Mouse (Mus musculus) hindbrain, embryonic 14.5 days (tissue): Measurements from ENCODE around the gene Atg2b. TPM values are rescaled to one million over a fixed set of nuclear protein-coding genes. Genes with fewer than 3 reads are reported as not detected.
A peak's percentile ranks its signal among the peaks of the same experiment; 100 is the strongest.

Source experiments
- ATAC-seq: fragments of 200-750 bp; cut with Nextera tagmentation; 2 replicates; pipeline ENCODE4 v1.8.0; 2017; ENCODE audit warnings: moderate number of reproducible peaks, mild to moderate bottlenecking, moderate TSS enrichment, moderate library complexity; ENCODE audit not compliant: low FRiP score
- DNase-seq: peaks from one replicate; pipeline ENCODE4 v3.0.0-alpha.2; 2015; ENCODE audit warnings: low spot score
- H3K27ac ChIP-seq: fragments of 300-500 bp; sonication (generic); 2 replicates; pipeline ENCODE4 v1.5.1; 2014; ENCODE audit warnings: mild to moderate bottlenecking, moderate library complexity
- H3K27me3 ChIP-seq: fragments of 300-500 bp; sonication (generic); 2 replicates; pipeline ENCODE4 v1.6.1; 2014; ENCODE audit warnings: mild to moderate bottlenecking, low read length, mixed read lengths; ENCODE audit not compliant: control insufficient read depth, insufficient read depth
- H3K36me3 ChIP-seq: fragments of 300-500 bp; sonication (generic); replicated peaks from 2 replicates; pipeline ENCODE4 v1.6.1; 2014; ENCODE audit not compliant: control insufficient read depth, insufficient read depth
- H3K4me1 ChIP-seq: fragments of 300-500 bp; sonication (generic); replicated peaks from 2 replicates; pipeline ENCODE4 v1.6.1; 2014; ENCODE audit warnings: antibody characterized with exemption, low read length, mixed read lengths; ENCODE audit not compliant: control insufficient read depth, insufficient read depth
- H3K4me2 ChIP-seq: fragments of 300-500 bp; sonication (generic); replicated peaks from 2 replicates; pipeline ENCODE4 v1.6.1; 2014; ENCODE audit warnings: mild to moderate bottlenecking, moderate library complexity
- H3K4me3 ChIP-seq: fragments of 300-500 bp; sonication (generic); replicated peaks from 2 replicates; pipeline ENCODE4 v1.5.1; 2014; ENCODE audit warnings: mild to moderate bottlenecking, low read length
- H3K9ac ChIP-seq: fragments of 300-500 bp; sonication (generic); 2 replicates; pipeline ENCODE4 v1.6.1; 2014
- H3K9me3 ChIP-seq: fragments of 300-500 bp; sonication (generic); 2 replicates; pipeline ENCODE4 v1.6.1; 2016; ENCODE audit warnings: low read length; ENCODE audit not compliant: control insufficient read depth
- WGBS: fragments of 180-500 bp; shearing (Covaris S2); extraction: QIAGEN DNeasy Blood & Tissue Kit; methylation state at CpG from one replicate; pipeline ENCODE4 v1.1.7; 2014; 5-methylcytosine and 5-hydroxymethylcytosine counted together
- polyA plus RNA-seq: library from polyadenylated mRNA; unstranded; fragments of >200 nt; fragmentation: Nextera tagmentation; extraction: Ambion mirVana; gene quantifications from 2 replicates; pipeline ENCODE4 v1.2.1, GENCODE M21; 2014

Gene Atg2b
- polyA plus RNA-seq, 1 experiment from 2014 or later, result 18.2 TPM

- no peaks in the 10 kb centered on the region for H3K27me3 ChIP-seq
- ATAC-seq (no peak), DNase-seq (no peak)
- H3K9ac ChIP-seq, result no peak overlapping the region
- no peak overlapping the region for H3K4me3 ChIP-seq
- H3K27ac ChIP-seq, result no peak overlapping the region
- no peaks in the 10 kb centered on the region for H3K9me3 ChIP-seq
- no peaks in the 10 kb centered on the region for H3K36me3 ChIP-seq
- peaks cover 13% of the 10 kb centered on the region for H3K4me1 ChIP-seq
- no peak overlapping the region for H3K4me2 ChIP-seq
- 66% methylated on average over 3 of the region's 3 CpGs for WGBS
These were observed 35.2 kb upstream of the Atg2b start for GRCm38 (mm10) chr12:105720196-105720595.

GRCm38 (mm10) chr12:105718616-105719015 is 33.6 kb upstream of the Atg2b start:
- H3K9ac ChIP-seq, result no peak overlapping the region
- no peaks in the 10 kb centered on the region for H3K27me3 ChIP-seq
- DNase-seq (peak; percentile 50), ATAC-seq (no peak)
- WGBS, result 63% methylated on average over 17 of the region's 17 CpGs
- H3K4me3 ChIP-seq, result no peak overlapping the region
- H3K9me3 ChIP-seq, result no peaks in the 10 kb centered on the region
- no peaks in the 10 kb centered on the region for H3K36me3 ChIP-seq
- H3K4me2 ChIP-seq, result 0 out of 2 replicates have a peak overlapping the region, but pooled peaks have one; percentile 6
- no peak overlapping the region; the same call in 1 of the 2 replicates for H3K27ac ChIP-seq
- H3K4me1 ChIP-seq, result peaks cover 13% of the 10 kb centered on the region

GRCm38 (mm10) chr12:105705799-105706487 is 20.9 kb upstream of the Atg2b start, which contains the start of gene Ak7:
Gene Ak7, plus strand, starts transcription at chr12:105705976.
- DNase-seq (no peak), ATAC-seq (peak; percentile 31; the same call in 1 of the 2 replicates)
- no peaks in the 10 kb centered on the region for H3K27me3 ChIP-seq
- H3K4me2 ChIP-seq, result peak within 1 kb of the TSS; percentile 16; the same call in 1 of the 2 replicates
- 0 out of 2 replicates have a peak, but pooled peaks cover 4% of the 10 kb centered on the region for H3K4me1 ChIP-seq
- no peak within 1 kb of the TSS for H3K4me3 ChIP-seq
- peaks cover 14% of the 10 kb centered on the region for H3K36me3 ChIP-seq
- H3K9me3 ChIP-seq, result no peaks in the 10 kb centered on the region
- no peak within 1 kb of the TSS for H3K27ac ChIP-seq
- H3K9ac ChIP-seq, result no peak within 1 kb of the TSS
- 12% methylated on average over 22 of the region's 22 CpGs for WGBS

DNA sequence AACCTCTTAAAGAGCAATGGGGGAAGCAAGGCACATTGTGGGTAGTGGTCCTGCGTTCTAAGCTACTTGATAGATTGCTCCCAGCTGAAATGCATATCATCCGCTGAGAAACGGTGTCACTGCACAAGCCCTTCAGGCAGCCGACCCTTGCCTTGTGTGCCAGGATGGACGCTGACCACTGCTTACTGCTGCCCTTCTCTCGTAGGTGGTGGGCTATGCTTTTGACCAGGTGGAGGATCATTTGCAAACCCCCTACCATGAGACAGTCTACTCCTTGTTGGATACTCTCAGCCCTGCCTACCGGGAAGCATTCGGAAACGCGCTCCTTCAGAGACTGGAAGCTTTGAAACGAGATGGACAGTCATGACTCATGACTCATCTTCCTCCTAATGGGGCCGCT is 15.4 kb upstream of the Atg2b start:
- ATAC-seq (no peak), DNase-seq (no peak)
- Histone ChIP-seq H3K36me3 (peaks cover 38% of the 10 kb centered on the region), H3K27ac (no peak overlapping the region), H3K9me3 (no peaks in the 10 kb centered on the region), H3K27me3 (no peaks in the 10 kb centered on the region), H3K4me1 (0 out of 2 replicates have a peak, but pooled peaks cover 3% of the 10 kb centered on the region), H3K4me3 (no peak overlapping the region), H3K4me2 (no peak overlapping the region), H3K9ac (no peak overlapping the region)
- 93% methylated on average over 12 of the region's 12 CpGs for WGBS

- H3K4me1 ChIP-seq, result no peaks in the 10 kb centered on the region
- no peak overlapping the region for H3K27ac ChIP-seq
- H3K9ac ChIP-seq, result no peak overlapping the region
- peaks cover 53% of the 10 kb centered on the region for H3K36me3 ChIP-seq
- WGBS, result 88% methylated on average over 8 of the region's 8 CpGs
- DNase-seq (no peak), ATAC-seq (no peak)
- no peak overlapping the region for H3K4me2 ChIP-seq
- H3K4me3 ChIP-seq, result no peak overlapping the region
- H3K27me3 ChIP-seq, result no peaks in the 10 kb centered on the region
- H3K9me3 ChIP-seq, result no peaks in the 10 kb centered on the region
These were observed 12.2 kb upstream of the Atg2b start for GRCm38 (mm10) chr12:105697104-105697780.

GRCm38 (mm10) chr12:105695848-105696247 is 10.8 kb upstream of the Atg2b start:
- H3K27me3 ChIP-seq, result no peaks in the 10 kb centered on the region
- H3K4me1 ChIP-seq, result no peaks in the 10 kb centered on the region
- WGBS, result 92% methylated on average over 7 of the region's 7 CpGs
- H3K4me3 ChIP-seq, result no peak overlapping the region
- DNase-seq (no peak), ATAC-seq (no peak)
- no peak overlapping the region for H3K4me2 ChIP-seq
- no peaks in the 10 kb centered on the region for H3K9me3 ChIP-seq
- H3K27ac ChIP-seq, result no peak overlapping the region
- H3K36me3 ChIP-seq, result peaks cover 53% of the 10 kb centered on the region
- no peak overlapping the region for H3K9ac ChIP-seq

DNA sequence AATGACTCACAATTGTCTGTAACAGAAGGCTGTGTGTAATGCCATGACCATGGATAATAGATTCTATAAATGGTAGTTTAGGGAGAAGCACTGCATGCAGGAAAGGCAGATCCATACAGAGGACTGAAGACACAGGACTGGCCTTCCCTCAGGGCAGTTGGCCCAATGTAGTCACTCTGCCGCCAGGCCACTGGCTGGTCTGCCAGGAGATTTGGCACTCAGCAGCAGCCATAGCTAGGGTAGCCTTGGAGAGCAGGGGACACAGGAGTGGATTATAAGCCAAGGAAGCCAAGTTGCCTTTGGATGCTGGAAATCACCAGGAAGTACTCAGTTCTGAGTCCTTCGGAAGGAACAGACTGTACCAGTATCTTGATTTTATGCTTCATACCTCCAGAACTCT is 9.0 kb upstream of the Atg2b start:
- Histone ChIP-seq H3K36me3 (peaks cover 51% of the 10 kb centered on the region), H3K4me3 (no peak overlapping the region), H3K27ac (no peak overlapping the region), H3K4me1 (no peaks in the 10 kb centered on the region), H3K4me2 (no peak overlapping the region), H3K27me3 (no peaks in the 10 kb centered on the region), H3K9me3 (no peaks in the 10 kb centered on the region), H3K9ac (no peak overlapping the region)
- no peak for DNase-seq
- ATAC-seq, result no peak
- 100% methylated on average over 2 of the region's 2 CpGs for WGBS

DNA sequence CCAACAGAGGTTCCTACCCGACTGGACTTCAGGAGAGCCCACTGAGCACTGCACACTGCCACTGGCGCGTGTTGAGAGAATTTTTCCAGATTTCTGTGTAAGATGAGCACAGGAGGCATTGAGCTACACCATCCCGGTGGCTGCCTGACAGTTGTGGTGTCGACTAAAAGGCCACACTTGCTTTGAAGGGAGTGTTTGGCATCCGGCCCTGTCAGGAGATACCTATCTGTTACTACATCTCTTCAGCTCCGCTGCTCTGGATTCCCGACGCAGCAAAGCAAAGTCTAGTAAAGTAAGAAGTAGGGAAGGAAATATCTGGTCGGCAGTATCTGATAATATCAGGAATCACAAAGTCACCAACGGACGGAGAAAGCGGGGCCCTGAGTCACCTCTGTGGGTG is 4.4 kb upstream of the Atg2b start:
- Histone ChIP-seq H3K9ac (no peak overlapping the region), H3K4me2 (no peak overlapping the region), H3K4me1 (peaks cover 13% of the 10 kb centered on the region), H3K36me3 (peaks cover 50% of the 10 kb centered on the region), H3K27ac (no peak overlapping the region), H3K9me3 (no peaks in the 10 kb centered on the region), H3K4me3 (no peak overlapping the region), H3K27me3 (no peaks in the 10 kb centered on the region)
- ATAC-seq, result no peak
- WGBS, result 98% methylated on average over 13 of the region's 13 CpGs
- DNase-seq, result no peak

- H3K27me3 ChIP-seq, result no peaks in the 10 kb centered on the region
- WGBS, result 96% methylated on average over 4 of the region's 4 CpGs
These were observed 3.5 kb upstream of the Atg2b start for GRCm38 (mm10) chr12:105688546-105688945.

More at GRCm38 (mm10) chr12:105688546-105688945, 3.5 kb upstream of the Atg2b start:
- Histone ChIP-seq H3K4me2 (no peak overlapping the region), H3K36me3 (peaks cover 43% of the 10 kb centered on the region), H3K4me3 (no peak overlapping the region), H3K9ac (no peak overlapping the region), H3K9me3 (no peaks in the 10 kb centered on the region), H3K27ac (no peak overlapping the region), H3K4me1 (peaks cover 19% of the 10 kb centered on the region)
- DNase-seq, result no peak
- ATAC-seq, result no peak
